9 mouse cellular contexts compared by ENCODE assay signal in genomic region chr2:159645861-159646260, GRCm38 (mm10).
DNase-seq lines count a peak whose midpoint lies in the region; ATAC-seq and TF ChIP-seq lines count a peak whose summit lies in the region.
"Had no signal": no experiment of that assay in that cellular context is flagged by ENCODE, and none has a peak within 500 bp of the region (broad histone marks: within the 10 kb centered on the region; RNA-seq: fewer than 3 reads in every experiment).

No protein-coding gene starts in this region.

- no peak overlapping the region for H3K4me3 ChIP-seq in heart, embryonic 11.5 days (ENCODE audit: low read depth, low read length)
- H3K4me3 ChIP-seq in lung, embryonic 14.5 days (ENCODE audit: low read depth, low read length): no peak overlapping the region
- H3K4me3 ChIP-seq: neural tube, embryonic 12.5 days had no signal

- H3K9me3 ChIP-seq in heart, embryonic 11.5 days (replicated peaks; ENCODE audit: control insufficient read depth, low read length): no peaks in the 10 kb centered on the region
- no peaks in the 10 kb centered on the region for H3K9me3 ChIP-seq in lung, embryonic 14.5 days (ENCODE audit: low read depth, low read length)
- H3K9me3 ChIP-seq: neural tube, embryonic 12.5 days had no signal

- H3K36me3 ChIP-seq in heart, embryonic 11.5 days (ENCODE audit: control insufficient read depth, insufficient read depth, low read length): no peaks in the 10 kb centered on the region
- H3K36me3 ChIP-seq in lung, embryonic 14.5 days (ENCODE audit: insufficient read depth): no peaks in the 10 kb centered on the region
- H3K36me3 ChIP-seq: neural tube, embryonic 12.5 days had no signal

- H3K27me3 ChIP-seq in heart, embryonic 11.5 days (ENCODE audit: control insufficient read depth, insufficient read depth, low read length): no peaks in the 10 kb centered on the region
- no peaks in the 10 kb centered on the region for H3K27me3 ChIP-seq in lung, embryonic 14.5 days (ENCODE audit: insufficient read depth, low read length)
- H3K27me3 ChIP-seq: neural tube, embryonic 12.5 days had no signal

- TF ChIP-seq CTCF in lung, embryonic 14.5 days (IDR thresholded peaks at IDR 0.05; ENCODE audit: low read depth): peak; percentile 62

- ATAC-seq in heart, embryonic 11.5 days (replicated peaks; ENCODE audit: insufficient number of reproducible peaks, low FRiP score, low TSS enrichment): no peak
- no peak for ATAC-seq in lung, embryonic 14.5 days (ENCODE audit: insufficient read depth)
- no peak for ATAC-seq in CD4-positive, CD25-positive, alpha-beta regulatory T cell, adult 4 months

- no peak overlapping the region for H3K27ac ChIP-seq in heart, embryonic 11.5 days (ENCODE audit: low read depth, low read length)
- H3K27ac ChIP-seq in lung, embryonic 14.5 days (ENCODE audit: low read depth): no peak overlapping the region
- H3K27ac ChIP-seq: neural tube, embryonic 12.5 days had no signal

- DNase-seq in heart, adult 8-10 months (ENCODE audit: low spot score): peak; percentile 37
- DNase-seq in spleen, postnatal 36 days (ENCODE audit: low spot score in 2 of 2): peak; percentile 6 to 8
- DNase-seq in spleen, postnatal 14 days (ENCODE audit: low spot score in 2 of 2): no peak
- peak; percentile 31 to 32 for DNase-seq in gastrocnemius, adult 8-10 months (ENCODE audit: low spot score in 2 of 2)
- peak; percentile 72 for DNase-seq in lung, embryonic 14.5 days
- no peak for DNase-seq in thymus, postnatal 14 days

- no peaks in the 10 kb centered on the region for H3K4me1 ChIP-seq in heart, embryonic 11.5 days (ENCODE audit: control insufficient read depth, insufficient read depth, low read length)
- H3K4me1 ChIP-seq in lung, embryonic 14.5 days (ENCODE audit: insufficient read depth): no peaks in the 10 kb centered on the region
- H3K4me1 ChIP-seq: neural tube, embryonic 12.5 days had no signal

- no peak overlapping the region for H3K4me2 ChIP-seq in heart, embryonic 11.5 days
- H3K4me2 ChIP-seq in lung, embryonic 14.5 days: no peak overlapping the region
- H3K4me2 ChIP-seq: neural tube, embryonic 12.5 days had no signal

- no peak overlapping the region for H3K9ac ChIP-seq in heart, embryonic 11.5 days (ENCODE audit: low read depth, low read length)
- H3K9ac ChIP-seq in lung, embryonic 14.5 days: no peak overlapping the region
- H3K9ac ChIP-seq: neural tube, embryonic 12.5 days had no signal

- WGBS in heart, embryonic 11.5 days (ENCODE audit: insufficient replicate concordance): 51% methylated on average over 4 of the region's 4 CpGs
- whole genome bisulfite sequencing in lung, embryonic 14.5 days: 39% methylated on average over 4 of the region's 4 CpGs

Comparison
In these comparisons a context has a peak if more than half of its experiments do, and no peak if none do; other contexts are left out.
1. DNase-seq: peak in heart, adult 8-10 months (single experiment), spleen, postnatal 36 days (2 of 2), gastrocnemius, adult 8-10 months (2 of 2) and lung, embryonic 14.5 days (single experiment); none in spleen, postnatal 14 days (0 of 2) and thymus, postnatal 14 days (single experiment).